Mouse (Mus musculus): ENCODE measurements at regions not wholly inside any gene's neighbourhood (a gene's known extent, or its start where the extent isn't known, plus 50 kb on each side); places are given as distances from the start of the nearest gene placed in this dataset.

DNA sequence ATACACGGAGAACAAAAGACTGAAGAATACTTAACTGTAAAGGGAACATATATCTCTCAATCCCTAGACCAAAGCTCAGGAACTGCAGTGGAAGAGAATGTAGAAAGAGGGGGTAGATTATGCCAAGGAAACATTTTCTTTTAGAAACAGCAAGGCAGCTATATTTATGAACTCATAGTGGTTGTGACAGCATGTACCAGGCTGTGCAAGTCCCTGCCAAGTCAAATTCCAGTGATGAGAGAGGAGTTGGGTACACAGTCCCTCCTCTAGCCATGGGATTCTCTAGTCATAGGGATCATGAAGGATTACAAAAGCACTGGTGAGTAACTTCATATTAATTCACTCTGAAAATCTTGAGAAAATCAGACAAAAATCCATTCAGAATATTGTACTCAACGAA lies 240.0 kb upstream of the Impg1 start:
- in situ Hi-C loops (cut with MboI; ENCODE audit: unreplicated experiment in 2 of 2) = no loop called here

DNA sequence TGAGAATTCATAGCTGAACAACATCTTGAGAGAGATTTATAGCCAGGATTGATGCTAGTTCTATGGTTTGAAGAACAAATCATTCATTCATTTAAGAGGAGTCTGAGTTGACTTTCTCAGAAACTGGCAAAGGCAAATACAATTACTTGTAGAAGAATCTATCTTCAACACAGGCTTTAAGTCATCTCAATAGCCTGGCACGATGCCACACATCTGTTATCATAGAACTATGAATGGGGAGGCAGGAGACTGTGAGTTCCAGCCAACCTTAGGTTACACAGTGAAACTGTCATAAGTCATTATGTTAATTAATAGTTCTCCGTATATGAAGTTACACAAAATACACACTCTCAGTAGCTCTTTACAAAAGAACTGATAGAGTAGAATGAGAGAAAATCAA lies 231.9 kb upstream of the Impg1 start:
- in situ Hi-C loops (cut with MboI; ENCODE audit: unreplicated experiment in 2 of 2) = no loop called here

GRCm38 (mm10) chr9:80688481-80689086 lies 223.3 kb upstream of the Impg1 start:
- in situ Hi-C loops (cut with MboI; ENCODE audit: unreplicated experiment in 2 of 2) = no loop called here

DNA sequence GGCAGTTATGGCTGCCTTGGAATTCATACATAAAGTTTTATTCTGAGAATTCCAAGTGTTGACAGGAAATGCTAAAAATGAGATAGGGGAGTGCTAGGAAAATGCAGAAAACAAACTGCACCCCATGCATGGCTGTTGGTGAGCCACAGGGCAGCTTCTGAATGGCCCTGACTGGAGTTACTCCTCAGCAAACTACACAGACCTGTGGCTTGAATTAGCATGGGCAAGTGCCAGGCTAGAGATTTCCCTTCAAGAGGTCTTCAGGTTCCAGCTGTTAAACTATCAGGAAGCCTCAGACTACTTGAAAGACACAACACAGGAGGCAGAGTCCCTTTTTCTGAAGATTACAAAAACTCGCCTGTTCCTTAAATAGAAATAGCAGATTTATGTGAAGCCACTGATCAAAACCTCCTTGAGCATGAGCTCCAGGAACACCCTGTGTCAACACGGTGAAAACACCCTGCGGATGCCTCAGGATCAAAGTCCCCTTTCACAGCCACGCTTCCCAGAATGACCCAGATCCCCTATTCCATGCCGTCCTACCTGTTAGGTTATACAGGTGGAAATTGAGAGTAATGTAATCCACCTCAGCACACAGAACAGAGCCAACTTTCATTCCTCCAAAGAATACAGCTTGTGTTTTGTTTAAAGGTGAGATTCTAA lies 217.9 kb upstream of the Impg1 start:
- in situ Hi-C loops (cut with MboI; ENCODE audit: unreplicated experiment in 2 of 2) = no loop called here

DNA sequence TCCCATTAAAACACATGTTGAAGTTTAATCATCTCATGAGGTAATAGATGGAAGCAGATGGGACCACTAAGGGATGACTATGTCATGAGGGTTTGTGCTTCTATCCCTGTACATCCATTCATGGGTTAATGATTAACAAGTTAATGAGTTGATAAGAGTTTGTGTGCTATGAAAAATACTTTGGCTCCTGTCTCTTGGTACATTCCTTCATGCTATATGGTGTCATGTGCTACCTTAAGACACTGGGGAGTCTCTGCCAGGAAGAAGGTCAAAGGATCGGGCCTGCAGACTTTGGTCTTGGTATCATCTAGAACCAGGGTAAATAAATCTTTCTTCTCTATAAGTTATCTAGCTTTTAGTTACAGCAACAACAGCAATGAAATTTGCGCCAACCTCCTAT lies 216.4 kb upstream of the Impg1 start:
- in situ Hi-C loops (cut with MboI; ENCODE audit: unreplicated experiment in 2 of 2) = no loop called here

DNA sequence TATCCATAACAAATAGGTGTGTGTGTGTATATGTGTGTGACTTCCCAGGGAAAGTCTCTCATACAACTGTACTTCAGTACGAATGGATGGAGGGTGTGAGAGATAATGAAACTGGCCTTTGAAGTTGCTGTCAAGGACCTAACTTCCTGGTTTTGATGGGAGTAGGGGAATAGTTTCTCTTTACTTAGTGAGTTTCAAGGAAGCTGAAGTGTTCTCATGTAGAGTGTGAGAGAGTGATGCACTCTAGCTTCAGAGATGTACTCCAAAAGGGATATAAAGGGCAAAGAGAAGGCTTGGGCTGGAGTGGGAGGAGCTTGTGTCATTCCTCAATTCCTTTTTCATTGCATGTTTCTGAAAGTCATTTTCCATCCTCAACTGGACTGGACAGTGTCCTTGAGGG lies 206.2 kb upstream of the Impg1 start:
- in situ Hi-C loops (cut with MboI; ENCODE audit: unreplicated experiment in 2 of 2) = no loop called here

DNA sequence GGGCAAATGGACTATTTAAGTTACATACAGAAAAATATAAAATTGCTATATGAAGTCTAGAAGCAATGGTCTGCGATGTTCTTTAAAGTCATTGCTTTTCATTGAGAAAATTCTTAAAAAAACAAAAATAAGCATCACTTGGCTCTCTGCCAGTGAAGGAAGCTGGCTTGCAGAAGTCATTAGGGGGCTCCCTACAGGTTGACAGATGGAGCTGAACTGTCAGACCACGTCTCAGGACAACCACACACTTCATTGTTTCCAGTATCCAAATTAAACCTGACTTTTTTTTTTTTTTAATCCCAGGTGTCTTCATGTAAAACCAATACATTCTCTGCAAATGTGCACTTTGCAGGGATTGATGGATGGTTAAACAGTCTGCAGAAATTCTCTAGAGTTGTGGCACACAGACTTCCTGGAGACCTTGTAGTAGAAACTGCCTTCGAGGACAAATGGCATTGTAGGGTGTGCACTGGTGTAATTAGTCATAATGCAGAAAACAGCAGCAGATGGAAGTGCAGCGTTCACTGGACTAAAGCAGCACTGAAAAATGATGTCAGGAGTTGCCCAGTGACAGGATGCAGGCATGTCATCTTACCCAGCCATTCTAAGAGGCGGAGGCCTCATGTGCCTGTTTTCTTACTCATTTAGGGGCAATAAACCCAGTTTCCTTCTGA lies 203.4 kb upstream of the Impg1 start:
- in situ Hi-C loops (cut with MboI; ENCODE audit: unreplicated experiment in 2 of 2) = no loop called here

- in situ Hi-C loops (cut with MboI; ENCODE audit: unreplicated experiment in 2 of 2) = no loop called here
Observed at GRCm38 (mm10) chr9:80658755-80659154, 193.5 kb upstream of the Impg1 start.

GRCm38 (mm10) chr9:80615114-80615513 lies 149.8 kb upstream of the Impg1 start:
- in situ Hi-C loops (cut with MboI; ENCODE audit: unreplicated experiment in 2 of 2) = no loop called here

GRCm38 (mm10) chr9:80600019-80600418 lies 134.7 kb upstream of the Impg1 start:
- in situ Hi-C loops (cut with MboI; ENCODE audit: unreplicated experiment in 2 of 2) = no loop called here

GRCm38 (mm10) chr9:80565388-80566024 lies 100.2 kb upstream of the Impg1 start:
- in situ Hi-C loops (cut with MboI; ENCODE audit: unreplicated experiment in 2 of 2) = no loop called here

GRCm38 (mm10) chr9:80563655-80564054 lies 98.4 kb upstream of the Impg1 start:
- in situ Hi-C loops (cut with MboI; ENCODE audit: unreplicated experiment in 2 of 2) = no loop called here

DNA sequence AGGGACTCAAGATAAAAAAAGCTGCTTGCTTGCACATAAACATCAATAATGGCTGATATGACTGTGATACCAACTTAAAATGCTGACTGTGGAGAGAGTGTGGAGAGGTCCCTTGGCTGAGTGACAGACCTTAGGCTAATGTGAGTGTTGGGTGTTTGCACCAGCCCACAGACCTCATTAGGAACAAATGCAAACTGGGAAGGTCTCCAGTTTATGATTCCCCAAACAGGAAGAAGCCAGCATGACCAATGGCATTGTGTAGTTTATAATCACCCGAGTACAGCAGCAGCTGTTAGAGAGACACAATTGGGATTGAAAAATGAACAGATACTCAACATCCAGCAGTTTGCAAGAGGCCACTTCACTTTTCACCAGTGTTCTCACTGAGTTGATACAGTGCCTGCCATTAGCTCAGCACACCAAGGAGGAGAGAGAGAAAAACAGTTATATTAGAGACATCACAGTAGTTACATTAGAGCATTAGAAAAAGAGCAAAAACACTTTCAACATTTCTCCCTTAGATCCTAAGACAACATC lies 90.3 kb upstream of the Impg1 start:
- in situ Hi-C loops (cut with MboI; ENCODE audit: unreplicated experiment in 2 of 2) = no loop called here

All from v-Abl transformed pro-B cells (cell line).